Mouse (Mus musculus) urinary bladder, postnatal 10 days (tissue): ENCODE results near the gene Spc24.

Experiments
- DNase-seq: peaks from one replicate; pipeline ENCODE4 v3.0.0; 2022; ENCODE audit warnings: low spot score

Spc24 gene

GRCm38 (mm10) chr9:21706586-21707265, 53.4 kb downstream of the Spc24 start:
- DNase-seq, result no peak

GRCm38 (mm10) chr9:21706085-21706484, 54.0 kb downstream of the Spc24 start:
- DNase-seq, result no peak
